Mouse (Mus musculus) left cerebral cortex, adult 18-20 months (tissue): ENCODE results near the gene Vmn2r4. TPM values are rescaled to one million over a fixed set of nuclear protein-coding genes. Genes with fewer than 3 reads are reported as not detected.
"Not testable (repeated sequence)": the region's sequence is repeated elsewhere in the genome, so short reads cannot be mapped to it uniquely, and the experiment has no call there.

Experiments
- DNase-seq, 2 experiments: peaks; one replicate each; pipeline ENCODE4 v3.0.0; 2021 to 2022; ENCODE audit warnings: low spot score in 2 of 2, mixed read lengths in 1 of 2
- long read RNA-seq, 2 experiments: library from polyadenylated mRNA; stranded (forward); transcript quantifications; one replicate each; pipeline ENCODE4 v2.0.0; 2021
- total RNA-seq, 2 experiments: library from RNA; stranded (reverse); gene quantifications; 2 replicates each; pipeline ENCODE4 v1.2.3; 2021

Vmn2r4 gene
- not detected for total RNA-seq
- long read RNA-seq, experiment 1: 0 reads
- long read RNA-seq, experiment 2: 0 reads

GRCm38 (mm10) chr3:64415268-64415667, at the start of gene Vmn2r4:
TSS of gene Vmn2r4 (minus strand) at chr3:64415368.
- DNase-seq: not testable (repeated sequence)

GRCm38 (mm10) chr3:64434261-64434660, 19.1 kb upstream of the Vmn2r4 start:
- DNase-seq: not testable (repeated sequence)

GRCm38 (mm10) chr3:64428117-64428798, 13.1 kb upstream of the Vmn2r4 start:
- not testable (repeated sequence) for DNase-seq

GRCm38 (mm10) chr3:64422141-64422540, 7.0 kb upstream of the Vmn2r4 start:
- not testable (repeated sequence) for DNase-seq

GRCm38 (mm10) chr3:64417477-64417876, 2.3 kb upstream of the Vmn2r4 start:
- not testable (repeated sequence) for DNase-seq

GRCm38 (mm10) chr3:64414253-64414652, 915 bp downstream of the Vmn2r4 start:
- DNase-seq: not testable (repeated sequence)

- DNase-seq: no peak
These were observed 55.7 kb downstream of the Vmn2r4 start for GRCm38 (mm10) chr3:64359286-64360035.

Other genes with a start within 250 kb of the Vmn2r4 start
- gene Vmn2r3, start 125.7 kb downstream of the Vmn2r4 start, total RNA-seq: not detected
- gene Vmn2r5, start 94.5 kb upstream of the Vmn2r4 start, total RNA-seq: not detected
- gene Vmn2r6, start 150.5 kb upstream of the Vmn2r4 start, total RNA-seq: under 1 TPM in 1 of 2 experiments, not detected in 1; 0.09 TPM